Mouse (Mus musculus): ENCODE results near the gene Rnf38. TPM values are rescaled to one million over a fixed set of nuclear protein-coding genes. Genes with fewer than 3 reads are reported as not detected.

Gene Rnf38
- polyA plus RNA-seq, 1 experiment = 105 TPM

DNA sequence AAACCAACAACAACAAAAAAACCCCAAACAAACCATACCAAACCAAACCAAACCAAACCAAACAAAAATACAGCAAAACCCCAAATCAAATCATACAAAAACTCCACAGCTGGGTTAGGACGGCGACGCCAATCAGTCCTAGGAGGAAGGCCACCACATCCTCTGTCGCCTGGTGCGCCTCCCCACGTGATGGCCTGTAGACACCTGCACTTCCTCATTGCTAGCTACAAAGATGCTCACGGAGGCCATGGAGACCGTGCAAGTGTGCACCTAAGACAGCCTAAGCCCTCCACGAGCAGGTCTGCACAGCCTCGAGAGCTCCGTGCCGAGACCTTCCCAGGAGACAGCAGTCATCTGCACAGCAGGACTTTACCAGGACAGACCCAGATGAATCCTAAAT is 106.8 kb downstream of the Rnf38 start:
- Histone ChIP-seq H3K27me3 (ENCODE audit: control insufficient read depth, insufficient read depth, low read length) (no peaks in the 10 kb centered on the region), H3K4me3 (ENCODE audit: low read depth, low read length) (no peak overlapping the region), H3K27ac (ENCODE audit: insufficient read depth, low read depth, low read length) (no peak overlapping the region), H3K36me3 (ENCODE audit: control insufficient read depth, insufficient read depth, low read length) (peaks cover 37% of the 10 kb centered on the region), H3K4me1 (ENCODE audit: control insufficient read depth, insufficient read depth, insufficient read length, low read length) (no peaks in the 10 kb centered on the region)
- WGBS = 90% methylated on average over 12 of the region's 12 CpGs
- no peak for TF ChIP-seq POLR2A (IDR thresholded peaks at IDR 0.05; ENCODE audit: low read depth, low read length)
- TF ChIP-seq CTCF (IDR thresholded peaks at IDR 0.05; ENCODE audit: extremely low read depth, insufficient read length, insufficient replicate concordance, low read depth, low read length) = no peak

DNA sequence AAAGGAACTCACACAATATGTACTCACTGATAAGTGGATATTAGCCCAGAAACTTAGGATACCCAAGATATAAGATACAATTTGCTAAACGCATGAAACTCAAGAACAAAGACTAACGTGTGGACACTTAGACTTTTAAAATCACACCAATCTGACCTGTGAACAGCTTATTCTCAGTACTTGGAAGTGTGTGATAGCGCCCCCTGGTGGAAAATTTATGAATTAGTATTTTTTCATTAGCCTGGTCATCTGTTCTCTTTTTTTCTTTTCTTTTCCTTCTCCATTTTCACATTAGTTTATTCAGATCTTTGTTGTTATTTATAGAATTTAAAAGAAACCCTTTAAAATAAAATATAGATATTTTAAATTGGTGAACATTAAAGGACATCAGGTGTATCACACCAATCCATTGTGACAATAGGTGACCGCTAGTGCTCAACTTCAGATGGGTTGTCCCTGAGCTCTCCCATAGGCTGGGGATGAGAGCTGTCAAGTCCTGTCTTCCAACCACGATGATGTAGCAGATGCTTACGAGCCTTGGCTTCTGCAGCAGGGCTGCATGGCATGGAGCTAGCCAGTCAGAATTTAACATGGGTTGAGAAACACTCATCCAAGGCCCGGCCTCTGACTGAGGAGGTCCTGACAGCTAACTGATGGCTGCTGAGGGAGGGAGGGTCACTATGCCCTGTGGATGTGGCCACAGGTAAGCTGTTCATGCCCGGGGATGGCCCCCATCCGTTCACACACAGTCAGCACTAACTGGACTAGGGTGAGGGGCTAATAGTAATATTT is 114.0 kb downstream of the Rnf38 start:
- Histone ChIP-seq H3K4me1 (ENCODE audit: control insufficient read depth, insufficient read depth, insufficient read length, low read length) (no peaks in the 10 kb centered on the region; the same call in 1 of the 2 replicates), H3K36me3 (ENCODE audit: control insufficient read depth, insufficient read depth, low read length) (no peaks in the 10 kb centered on the region), H3K4me3 (ENCODE audit: low read depth, low read length) (no peak overlapping the region), H3K27ac (ENCODE audit: insufficient read depth, low read depth, low read length) (no peak overlapping the region), H3K27me3 (ENCODE audit: control insufficient read depth, insufficient read depth, low read length) (no peaks in the 10 kb centered on the region)
- TF ChIP-seq POLR2A (IDR thresholded peaks at IDR 0.05; ENCODE audit: low read depth, low read length) (no peak), CTCF (IDR thresholded peaks at IDR 0.05; ENCODE audit: extremely low read depth, insufficient read length, insufficient replicate concordance, low read depth, low read length) (no peak)
- 45% methylated on average over 9 of the region's 9 CpGs for WGBS

DNA sequence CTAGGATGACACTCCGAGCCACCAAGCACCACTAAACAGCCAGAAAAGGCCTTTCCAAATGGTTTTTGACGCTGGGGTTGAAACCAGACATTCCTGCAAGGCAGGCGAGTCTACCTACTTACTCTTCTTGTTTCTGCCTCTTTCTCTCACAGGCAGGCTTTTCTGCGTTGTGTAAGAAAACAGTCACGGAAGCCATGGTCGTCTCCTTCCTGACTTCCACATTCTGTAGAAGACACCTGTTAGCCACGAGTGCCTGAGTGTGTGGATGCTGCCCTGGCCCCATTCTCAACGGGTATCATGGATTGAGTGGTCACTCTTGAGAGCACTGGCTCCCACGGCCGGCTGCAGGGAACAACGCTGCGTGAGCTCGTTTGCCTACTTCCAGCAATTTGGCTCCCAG is 118.5 kb downstream of the Rnf38 start:
- no peaks in the 10 kb centered on the region for H3K36me3 ChIP-seq (ENCODE audit: control insufficient read depth, insufficient read depth, low read length)
- H3K27ac ChIP-seq (ENCODE audit: insufficient read depth, low read depth, low read length) = no peak overlapping the region
- H3K4me3 ChIP-seq (ENCODE audit: low read depth, low read length) = no peak overlapping the region
- 89% methylated on average over 13 of the region's 13 CpGs for WGBS
- TF ChIP-seq POLR2A (IDR thresholded peaks at IDR 0.05; ENCODE audit: low read depth, low read length) = no peak
- no peak for TF ChIP-seq CTCF (IDR thresholded peaks at IDR 0.05; ENCODE audit: extremely low read depth, insufficient read length, insufficient replicate concordance, low read depth, low read length)
- H3K4me1 ChIP-seq (ENCODE audit: control insufficient read depth, insufficient read depth, insufficient read length, low read length) = peaks cover 6% of the 10 kb centered on the region
- H3K27me3 ChIP-seq (ENCODE audit: control insufficient read depth, insufficient read depth, low read length) = no peaks in the 10 kb centered on the region

DNA sequence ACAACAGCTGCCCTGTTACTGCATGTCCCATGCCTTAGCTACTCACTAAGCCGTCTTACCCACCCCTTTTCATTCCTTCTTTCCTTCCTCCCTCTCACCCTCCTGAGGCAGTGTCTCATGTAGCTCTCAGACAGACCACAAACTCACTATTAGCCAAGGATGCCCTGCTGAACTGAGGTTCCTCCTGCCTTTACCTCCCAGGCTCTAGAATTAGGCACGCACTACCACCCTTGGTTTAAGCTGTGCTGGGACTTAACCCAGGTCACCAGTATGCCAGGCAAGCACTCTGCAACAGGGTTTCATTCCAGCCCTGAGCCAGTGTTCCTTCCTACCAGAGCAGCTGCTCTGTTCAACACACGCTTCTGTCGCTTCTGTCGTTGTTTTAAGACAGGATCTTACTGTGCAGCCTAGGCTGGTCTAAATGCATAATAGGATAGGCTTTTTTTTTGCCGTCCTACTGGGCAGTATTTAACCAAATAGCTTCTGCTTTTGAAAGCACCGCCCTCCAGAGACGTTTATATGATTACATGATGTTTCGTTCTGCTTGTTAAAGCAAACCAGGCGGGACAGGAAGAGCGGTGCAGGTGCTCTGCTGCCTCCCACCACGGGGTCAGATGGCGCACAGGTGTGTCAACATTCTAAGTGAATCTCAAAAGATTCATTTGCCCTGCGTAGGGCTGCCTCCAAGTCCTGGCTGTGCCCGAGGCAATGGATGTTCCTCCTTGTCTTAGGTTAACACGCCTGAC is 120.0 kb downstream of the Rnf38 start:
- Histone ChIP-seq H3K36me3 (ENCODE audit: control insufficient read depth, insufficient read depth, low read length) (no peaks in the 10 kb centered on the region), H3K27ac (ENCODE audit: insufficient read depth, low read depth, low read length) (peak overlapping the region; percentile 14; the same call in 1 of the 2 replicates), H3K4me3 (ENCODE audit: low read depth, low read length) (peak overlapping the region; percentile 19), H3K27me3 (ENCODE audit: control insufficient read depth, insufficient read depth, low read length) (no peaks in the 10 kb centered on the region), H3K4me1 (ENCODE audit: control insufficient read depth, insufficient read depth, insufficient read length, low read length) (peaks cover 6% of the 10 kb centered on the region)
- WGBS = 7% methylated on average over 16 of the region's 16 CpGs
- TF ChIP-seq POLR2A (IDR thresholded peaks at IDR 0.05; ENCODE audit: low read depth, low read length) (no peak), CTCF (IDR thresholded peaks at IDR 0.05; ENCODE audit: extremely low read depth, insufficient read length, insufficient replicate concordance, low read depth, low read length) (no peak)

DNA sequence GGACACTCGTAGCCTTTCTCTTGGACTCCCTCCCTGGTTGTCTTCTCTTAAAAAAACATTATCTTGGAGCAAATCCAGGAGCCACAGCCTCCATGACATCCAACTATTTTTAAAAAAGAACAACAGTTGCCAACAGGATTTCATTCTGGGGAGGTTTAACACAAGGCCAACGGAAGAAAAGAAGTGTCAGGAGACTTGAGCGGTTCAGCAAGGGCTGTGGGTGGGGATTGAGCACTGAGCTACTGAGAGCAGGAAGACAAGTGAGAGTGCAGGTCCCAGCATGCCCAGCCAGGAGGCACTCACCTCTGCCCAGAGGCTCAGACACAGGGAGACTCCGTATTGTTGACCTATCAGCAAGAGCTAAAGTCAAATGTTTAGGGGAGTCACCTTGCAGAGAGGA is 120.8 kb downstream of the Rnf38 start:
- Histone ChIP-seq H3K4me3 (ENCODE audit: low read depth, low read length) (no peak overlapping the region), H3K27me3 (ENCODE audit: control insufficient read depth, insufficient read depth, low read length) (no peaks in the 10 kb centered on the region), H3K36me3 (ENCODE audit: control insufficient read depth, insufficient read depth, low read length) (no peaks in the 10 kb centered on the region), H3K4me1 (ENCODE audit: control insufficient read depth, insufficient read depth, insufficient read length, low read length) (peaks cover 7% of the 10 kb centered on the region), H3K27ac (ENCODE audit: insufficient read depth, low read depth, low read length) (no peak overlapping the region)
- TF ChIP-seq CTCF (IDR thresholded peaks at IDR 0.05; ENCODE audit: extremely low read depth, insufficient read length, insufficient replicate concordance, low read depth, low read length) (no peak), POLR2A (IDR thresholded peaks at IDR 0.05; ENCODE audit: low read depth, low read length) (no peak)
- WGBS = 28% methylated on average over 4 of the region's 4 CpGs

DNA sequence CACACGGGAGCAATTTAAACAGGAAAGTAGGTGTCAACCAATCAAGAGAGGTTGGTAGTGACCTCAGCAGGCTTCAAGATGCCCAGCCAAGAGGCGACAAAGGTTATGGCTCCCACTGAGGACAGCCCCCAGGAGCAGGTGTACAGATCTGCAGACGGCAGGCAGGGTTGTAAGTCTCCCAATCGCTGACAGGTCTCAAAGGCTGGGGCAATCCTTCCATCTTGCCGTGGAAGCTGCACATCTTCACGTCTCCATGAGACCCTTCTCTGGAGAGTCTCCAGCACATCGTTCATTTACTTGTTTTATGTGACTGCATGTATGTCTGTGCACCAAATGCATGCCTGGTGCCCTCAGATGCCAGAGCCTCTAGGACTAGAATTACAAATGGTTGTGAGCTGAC is 122.8 kb downstream of the Rnf38 start:
- TF ChIP-seq CTCF (IDR thresholded peaks at IDR 0.05; ENCODE audit: extremely low read depth, insufficient read length, insufficient replicate concordance, low read depth, low read length) (no peak), POLR2A (IDR thresholded peaks at IDR 0.05; ENCODE audit: low read depth, low read length) (no peak)
- Histone ChIP-seq H3K27me3 (ENCODE audit: control insufficient read depth, insufficient read depth, low read length) (no peaks in the 10 kb centered on the region), H3K27ac (ENCODE audit: insufficient read depth, low read depth, low read length) (no peak overlapping the region), H3K4me3 (ENCODE audit: low read depth, low read length) (no peak overlapping the region), H3K36me3 (ENCODE audit: control insufficient read depth, insufficient read depth, low read length) (no peaks in the 10 kb centered on the region), H3K4me1 (ENCODE audit: control insufficient read depth, insufficient read depth, insufficient read length, low read length) (peaks cover 19% of the 10 kb centered on the region)
- 43% methylated on average over 7 of the region's 7 CpGs for WGBS

DNA sequence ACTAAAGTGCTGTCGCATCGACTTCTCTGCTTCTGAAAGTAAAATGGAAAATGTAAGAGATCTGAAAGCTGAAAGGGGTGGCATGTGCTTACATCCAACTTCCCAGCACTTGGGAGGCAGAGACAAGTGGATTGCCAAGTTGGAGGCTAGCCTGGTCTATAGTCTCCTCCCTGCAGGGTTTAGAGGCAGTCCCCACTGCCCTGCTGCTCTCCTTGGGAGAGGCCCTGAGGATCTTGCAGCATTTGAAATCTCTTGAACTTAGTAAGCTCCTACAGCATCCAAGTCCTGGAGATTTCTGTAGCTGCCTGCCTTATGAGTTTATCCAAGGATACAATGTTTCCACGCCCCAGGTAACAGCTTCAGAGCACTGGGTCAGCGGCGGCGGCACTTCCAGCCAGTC is 125.3 kb downstream of the Rnf38 start:
- Histone ChIP-seq H3K27me3 (ENCODE audit: control insufficient read depth, insufficient read depth, low read length) (no peaks in the 10 kb centered on the region), H3K4me3 (ENCODE audit: low read depth, low read length) (no peak overlapping the region), H3K27ac (ENCODE audit: insufficient read depth, low read depth, low read length) (no peak overlapping the region), H3K4me1 (ENCODE audit: control insufficient read depth, insufficient read depth, insufficient read length, low read length) (peaks cover 29% of the 10 kb centered on the region), H3K36me3 (ENCODE audit: control insufficient read depth, insufficient read depth, low read length) (no peaks in the 10 kb centered on the region)
- WGBS = 69% methylated on average over 6 of the region's 6 CpGs
- TF ChIP-seq CTCF (IDR thresholded peaks at IDR 0.05; ENCODE audit: extremely low read depth, insufficient read length, insufficient replicate concordance, low read depth, low read length) (no peak), POLR2A (IDR thresholded peaks at IDR 0.05; ENCODE audit: low read depth, low read length) (no peak)
